Mouse (Mus musculus) ES-CJ7 (cell line): ENCODE results near the gene Fads2.

Experiments used
- DNase-seq: peaks from one replicate; pipeline ENCODE4 v3.0.0; 2011; ENCODE audit warnings: low read depth, low spot score

Fads2 gene

DNA sequence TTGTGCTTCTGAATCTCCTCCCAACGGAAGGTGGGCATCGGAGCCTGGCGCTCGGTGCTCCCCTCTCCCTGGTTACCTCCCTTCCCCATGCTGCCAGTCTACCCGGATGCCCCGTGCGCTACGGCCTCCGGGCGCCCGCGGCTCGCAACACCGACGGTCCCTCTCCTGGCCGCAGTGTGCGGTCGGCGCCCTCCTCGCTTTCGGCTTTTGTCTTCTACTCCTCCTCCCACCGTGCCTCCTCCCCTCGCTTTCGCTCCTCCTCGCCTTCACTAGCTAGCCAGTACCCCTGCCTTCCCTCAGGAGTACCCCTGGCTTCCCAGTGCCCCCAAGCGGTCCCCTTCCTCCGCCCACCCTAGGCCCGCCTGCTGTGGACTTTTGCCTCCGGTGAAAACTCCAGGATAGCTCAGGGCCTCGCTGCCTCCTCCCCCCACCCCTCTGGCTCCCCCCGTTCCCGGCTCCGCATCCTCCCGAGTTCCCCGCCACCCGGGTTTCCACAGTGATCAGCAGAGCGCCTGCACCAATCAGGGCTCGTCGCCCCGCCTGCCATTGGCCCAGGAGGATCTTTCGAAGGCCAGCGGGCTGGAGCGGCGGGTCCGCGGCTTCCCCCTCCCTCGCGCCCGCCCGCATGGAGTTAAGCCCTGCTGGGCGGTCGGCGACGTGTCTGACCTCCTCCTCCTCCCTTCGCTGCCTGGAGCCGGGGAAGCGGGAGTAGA, at the start of gene Fads2:
Gene Fads2, minus strand, starts transcription at position 406 of the 713 bp plus-strand sequence.
- DNase-seq = peak; percentile 87

DNA sequence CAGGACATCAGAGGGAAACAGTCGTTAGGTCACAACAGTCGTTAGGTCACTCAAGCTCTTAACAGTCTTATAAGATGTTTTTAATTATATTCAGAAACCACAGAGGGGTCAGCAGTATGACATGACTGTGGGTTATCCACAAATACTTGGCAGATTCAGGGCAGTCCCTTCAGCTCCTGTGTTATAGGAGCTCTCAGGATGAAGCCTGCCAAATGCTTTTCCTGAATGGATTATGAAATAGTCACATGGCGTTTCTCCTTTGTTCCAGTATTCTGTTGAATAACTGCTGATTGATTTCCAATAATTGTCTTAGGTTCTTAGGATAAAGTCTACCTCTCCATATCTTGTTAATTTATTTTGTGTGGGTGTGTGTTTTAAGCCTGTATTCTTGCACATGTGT, 47.6 kb upstream of the Fads2 start:
- DNase-seq = no peak

DNA sequence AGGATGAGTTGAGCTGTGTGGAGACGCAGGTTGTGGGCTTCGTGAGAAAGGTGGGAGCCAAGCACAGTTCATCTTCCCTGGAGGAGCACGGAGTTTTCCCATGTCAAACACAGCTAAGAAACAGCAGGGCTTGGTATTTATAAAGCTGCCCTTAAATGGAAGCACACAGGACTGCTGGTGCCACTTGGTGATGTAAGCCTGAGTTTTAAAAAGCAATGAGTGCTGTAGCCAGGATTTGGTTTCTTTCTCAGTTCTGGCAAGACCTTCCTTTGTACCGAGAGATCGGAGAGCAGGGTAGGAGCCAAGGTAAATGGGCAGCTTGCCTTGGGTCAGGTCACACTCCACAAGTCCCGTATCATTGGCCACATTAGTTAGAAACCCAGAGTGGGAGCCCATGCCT, 47.0 kb upstream of the Fads2 start:
- no peak for DNase-seq

DNA sequence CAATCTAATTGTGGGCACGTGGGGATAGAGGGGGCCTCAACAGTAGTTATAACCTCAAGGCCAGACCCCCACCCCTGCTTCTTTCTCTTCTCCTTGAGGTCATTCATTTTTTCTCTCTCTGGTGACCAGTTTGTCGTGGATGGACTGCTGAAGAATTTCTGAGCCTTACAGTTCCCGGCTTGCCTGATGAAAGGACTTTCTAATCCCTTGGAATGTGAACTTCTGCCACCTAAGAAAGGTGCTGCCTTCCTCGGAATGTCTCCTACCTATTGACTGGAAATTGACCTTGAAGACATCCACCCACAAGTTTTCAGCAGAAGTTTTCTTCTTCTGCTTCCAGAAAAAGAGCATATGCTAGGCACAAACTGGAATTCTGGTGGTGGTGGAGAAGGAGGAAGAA, 42.9 kb upstream of the Fads2 start:
- DNase-seq = no peak

DNA sequence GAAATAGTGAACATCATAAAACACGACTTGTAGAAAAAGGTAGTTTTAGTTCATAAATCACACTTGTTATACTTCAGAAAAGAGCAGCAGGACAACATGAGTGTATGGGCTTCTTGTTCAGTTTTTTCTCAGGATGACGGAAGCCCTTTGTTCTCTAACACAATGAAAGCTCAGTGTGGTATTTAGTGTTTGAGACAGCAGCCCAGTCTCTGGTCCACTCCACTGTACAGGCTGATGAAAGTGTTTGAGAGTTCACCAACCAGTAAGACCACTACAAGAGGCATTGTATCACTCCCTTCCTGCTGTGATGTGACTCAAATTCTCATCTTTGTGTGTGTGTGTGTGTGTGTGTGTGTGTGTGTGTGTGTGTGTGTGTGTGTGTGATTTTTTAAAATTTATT, 42.1 kb upstream of the Fads2 start:
- peak; percentile 23 for DNase-seq

DNA sequence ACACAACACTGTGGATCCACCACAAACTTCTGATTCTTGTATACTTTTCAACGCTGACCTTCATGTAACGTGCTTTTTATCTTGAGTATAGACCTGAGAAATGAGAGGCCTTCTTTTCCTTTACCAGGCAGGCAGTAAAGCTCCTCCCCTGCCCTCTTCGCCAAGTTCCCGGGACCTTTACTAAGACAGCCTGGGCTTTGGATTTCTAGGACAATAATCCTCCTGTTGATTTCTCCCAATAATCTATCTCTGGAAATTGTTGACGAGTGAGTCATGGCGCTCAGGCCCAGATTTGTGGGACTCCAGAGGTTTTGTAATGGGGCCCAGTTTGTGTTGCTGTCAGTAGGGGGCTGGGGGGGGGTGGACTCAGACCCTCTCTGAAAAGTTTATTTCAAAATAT, 38.2 kb upstream of the Fads2 start:
- no peak for DNase-seq

DNA sequence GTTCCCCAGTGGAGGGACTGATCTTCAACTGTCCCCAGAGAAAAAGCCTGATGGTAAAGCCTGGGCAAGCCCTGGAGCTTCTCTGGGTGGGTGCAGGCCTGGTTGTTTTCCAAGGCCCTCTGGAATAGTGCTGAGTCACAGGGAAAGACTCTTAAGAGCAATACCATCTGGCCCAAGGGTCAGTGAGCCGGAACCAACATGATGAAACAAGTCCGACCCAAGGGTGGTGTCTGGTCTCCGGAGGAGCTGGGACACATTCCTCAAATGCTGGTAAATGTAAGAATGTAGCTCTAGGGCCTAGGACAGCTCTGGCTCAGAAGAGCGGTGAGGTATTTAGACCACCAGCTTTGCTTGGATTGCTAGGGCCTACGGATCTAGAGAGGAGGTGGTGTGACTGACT, 35.9 kb upstream of the Fads2 start:
- DNase-seq = peak; percentile 31

DNA sequence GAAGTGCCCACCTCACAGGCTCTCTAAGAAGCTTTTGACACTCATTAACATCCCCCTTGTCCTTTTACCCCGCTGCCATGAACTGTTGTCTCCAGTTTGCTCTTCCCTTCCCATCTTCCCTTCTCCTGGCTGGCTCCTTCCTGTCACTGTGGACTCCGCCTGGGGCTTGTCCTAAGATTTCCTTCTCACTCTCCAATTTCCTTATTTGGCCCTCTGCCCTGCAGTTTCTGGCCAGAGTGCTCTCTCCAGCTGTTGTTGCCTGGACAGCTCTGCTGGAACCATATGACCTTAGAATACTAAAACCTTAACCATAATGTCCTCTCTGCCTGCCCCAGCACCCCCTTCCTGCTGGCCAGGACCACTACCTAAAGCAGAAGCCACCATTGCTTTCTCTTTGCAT, 33.1 kb upstream of the Fads2 start:
- DNase-seq = no peak

DNA sequence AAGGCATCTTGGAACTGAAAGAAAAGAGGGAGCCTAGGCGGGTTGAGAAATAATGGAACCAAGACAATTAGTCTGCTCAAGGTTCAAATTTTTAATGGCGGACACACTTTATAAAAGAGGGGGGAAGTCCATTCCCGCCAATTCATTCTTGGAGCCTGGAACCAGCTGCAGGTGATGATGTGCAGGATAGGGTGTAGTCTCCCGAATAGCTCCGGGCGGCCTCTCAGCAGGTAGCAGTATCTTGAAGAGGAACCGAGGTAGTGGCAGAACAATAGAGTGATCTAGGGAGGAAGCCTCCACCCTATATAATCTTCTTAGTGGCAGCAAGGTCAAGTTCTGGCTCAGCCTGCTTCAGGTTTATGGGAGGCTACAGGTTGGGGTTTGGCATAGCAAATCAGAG, 28.0 kb upstream of the Fads2 start:
- DNase-seq = peak; percentile 92

DNA sequence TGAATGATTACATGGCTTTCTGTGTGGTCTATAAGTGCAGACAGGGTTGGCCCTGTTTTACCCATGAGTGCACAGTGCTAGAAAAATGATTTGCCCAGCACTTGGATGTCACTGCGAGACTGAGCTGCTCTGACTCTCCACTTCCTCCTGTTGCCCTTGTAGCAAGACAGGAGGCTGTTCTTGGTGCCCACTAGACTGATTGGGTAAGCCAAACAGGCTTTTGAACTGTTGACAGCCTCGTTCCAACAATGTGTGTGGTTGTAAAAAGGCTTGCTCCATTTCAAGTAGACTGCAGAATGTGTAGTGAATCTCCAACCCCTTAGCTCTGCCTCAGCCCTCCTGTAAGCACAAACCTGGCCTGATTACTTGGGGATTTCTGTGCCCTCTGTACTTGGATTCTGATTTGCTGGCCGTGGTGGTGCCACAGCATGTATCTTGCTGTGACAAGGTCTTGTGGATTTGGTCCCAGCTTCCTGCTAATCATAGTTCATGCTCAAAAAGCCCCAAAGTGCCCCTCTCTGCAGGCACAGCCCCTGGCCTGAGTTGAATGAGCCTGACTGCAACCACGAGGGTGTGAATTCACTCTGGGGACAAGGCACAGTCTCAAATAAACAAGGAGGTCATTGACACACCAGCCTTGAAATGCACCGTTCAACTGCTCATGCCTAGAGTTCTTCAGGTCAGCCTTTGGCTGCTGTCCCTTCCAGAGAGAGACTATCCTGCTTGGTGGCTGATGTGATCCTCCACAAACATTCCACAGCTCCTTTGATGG, 25.1 kb upstream of the Fads2 start:
- DNase-seq = no peak

DNA sequence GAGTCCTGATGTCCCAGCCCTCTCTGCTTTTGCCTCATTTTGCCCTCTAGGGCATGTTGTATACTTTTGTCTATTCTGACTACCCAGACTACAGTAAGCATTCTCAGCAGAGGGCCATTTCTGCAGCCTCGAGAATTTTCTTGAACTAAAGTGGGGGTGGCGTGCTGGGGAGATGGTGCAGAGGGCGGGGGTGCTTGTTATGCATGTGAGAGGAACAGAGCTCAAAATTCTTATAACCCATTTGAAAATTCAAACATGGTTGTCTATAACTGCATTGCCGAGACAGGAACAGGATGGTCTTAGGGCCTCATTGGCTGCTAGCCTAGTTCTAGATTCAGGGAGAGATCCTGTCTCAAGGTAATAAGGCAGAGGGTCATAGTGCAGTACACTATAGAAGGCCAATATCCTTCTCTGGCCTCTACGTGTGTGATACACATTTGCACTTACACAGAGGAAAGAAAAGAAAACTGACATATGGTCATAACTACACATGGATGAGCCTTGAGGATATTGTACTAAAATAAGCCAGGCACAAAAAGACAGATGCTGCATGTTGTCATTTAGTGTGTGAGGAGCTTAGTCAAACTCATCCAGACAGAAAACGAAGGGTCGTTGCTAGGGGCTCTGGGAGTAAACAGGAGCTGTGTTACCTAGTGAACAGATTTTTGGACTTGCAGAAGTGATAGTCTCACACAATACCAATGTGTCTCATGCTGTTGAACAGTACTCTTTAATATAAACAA, 22.5 kb upstream of the Fads2 start:
- no peak for DNase-seq

DNA sequence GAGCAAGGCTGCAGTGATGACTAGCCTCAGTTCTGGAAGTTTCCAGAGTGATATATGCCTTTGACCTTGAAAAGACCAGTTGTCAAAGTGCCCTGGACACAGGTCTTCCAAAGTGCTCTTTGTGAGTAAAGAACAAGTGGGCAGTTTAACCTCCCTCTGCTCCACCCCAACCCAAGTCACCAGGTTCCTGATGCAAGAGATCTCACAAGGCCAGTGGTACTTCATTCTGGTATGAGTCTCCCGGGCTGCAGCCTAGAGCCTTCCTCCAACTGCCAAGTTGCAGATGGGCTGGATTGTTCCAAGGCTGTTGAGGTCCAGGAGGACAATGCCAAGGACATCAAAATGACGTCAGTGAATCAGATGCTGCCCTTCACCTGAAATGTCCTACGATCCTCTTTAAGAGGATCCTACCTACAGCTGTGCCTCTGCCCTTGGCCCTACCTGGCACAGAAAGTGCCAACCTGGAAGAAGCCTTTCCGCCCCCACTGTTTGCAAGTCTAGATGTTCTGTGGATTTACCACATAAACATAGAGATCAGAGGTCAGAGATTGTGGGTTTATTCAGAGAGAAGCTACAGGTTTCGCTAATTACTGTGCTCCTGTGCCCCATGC, 20.6 kb upstream of the Fads2 start:
- no peak for DNase-seq

DNA sequence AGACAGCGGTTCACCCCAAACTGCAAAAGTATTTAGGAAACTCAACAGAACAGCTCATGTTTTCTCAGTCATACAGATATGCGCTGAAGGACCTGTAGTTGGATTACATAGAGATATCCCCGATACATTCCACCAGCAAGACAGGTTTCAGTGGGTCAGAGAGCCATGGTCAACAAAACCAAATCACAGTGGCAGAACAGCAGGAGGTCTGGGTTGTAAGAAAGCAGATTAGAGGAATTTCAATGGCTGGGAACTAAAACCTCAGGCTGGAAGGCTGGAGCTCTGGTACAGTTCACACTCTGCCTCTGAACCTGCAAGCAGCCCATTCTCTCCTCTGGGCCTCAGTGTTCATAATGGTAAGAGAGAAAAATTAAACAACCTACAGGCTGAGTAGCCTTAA, 15.1 kb upstream of the Fads2 start:
- no peak for DNase-seq

DNA sequence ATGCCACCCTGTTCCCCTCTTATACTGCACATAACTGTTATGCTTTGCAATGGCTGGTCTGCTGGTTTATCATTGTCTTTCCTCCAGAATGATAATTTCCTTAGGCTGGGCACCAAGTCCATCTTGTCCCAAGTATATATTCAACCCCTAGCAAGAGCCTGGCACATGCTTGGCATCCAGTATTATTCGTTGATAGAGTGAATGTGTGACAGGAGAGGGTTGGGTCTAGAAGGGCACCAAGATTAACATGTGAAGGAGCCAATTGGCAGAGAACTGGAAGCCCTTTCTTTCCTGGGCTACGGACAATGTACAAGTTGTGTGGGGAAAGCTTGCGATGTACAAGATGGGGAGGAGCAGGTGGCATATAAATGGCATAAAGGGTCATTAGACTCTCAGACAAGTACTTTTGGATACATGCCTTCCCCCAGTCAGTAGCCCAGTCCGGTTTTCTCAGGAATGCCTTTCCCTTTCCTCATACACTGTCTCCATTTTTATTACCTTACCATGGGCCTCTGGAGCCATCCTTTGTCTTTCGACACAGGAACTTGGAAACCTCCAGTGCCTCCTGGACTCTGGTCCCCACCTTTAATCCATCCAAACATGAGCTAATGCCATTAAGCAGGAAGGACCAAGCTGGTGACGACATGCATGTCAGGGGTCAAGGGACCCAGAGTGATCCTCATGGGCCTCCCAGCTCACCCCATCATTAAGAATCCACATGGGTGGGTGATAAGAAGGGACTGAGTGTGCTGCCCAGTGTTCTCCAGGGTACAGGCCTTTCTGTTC, 14.0 kb upstream of the Fads2 start:
- DNase-seq = no peak

DNA sequence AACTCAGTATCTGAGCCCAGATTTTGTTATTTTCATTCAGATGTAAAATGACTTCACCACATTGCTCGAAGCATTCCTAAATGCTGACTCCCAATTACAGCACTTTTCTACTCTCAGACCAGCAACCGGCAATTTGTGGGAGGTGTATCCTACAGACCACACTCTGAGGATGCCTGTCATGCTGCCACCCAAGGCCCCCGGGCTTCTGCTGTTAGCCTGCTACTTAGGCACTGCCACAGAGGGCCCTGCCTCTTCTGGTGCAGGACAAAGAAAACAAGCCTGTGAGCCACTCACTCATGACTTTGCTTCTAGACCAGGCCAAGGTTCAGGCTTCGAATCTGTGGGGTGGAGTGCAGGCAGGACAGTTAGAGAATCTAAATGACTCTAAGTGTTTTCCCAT, 11.4 kb upstream of the Fads2 start:
- no peak for DNase-seq

DNA sequence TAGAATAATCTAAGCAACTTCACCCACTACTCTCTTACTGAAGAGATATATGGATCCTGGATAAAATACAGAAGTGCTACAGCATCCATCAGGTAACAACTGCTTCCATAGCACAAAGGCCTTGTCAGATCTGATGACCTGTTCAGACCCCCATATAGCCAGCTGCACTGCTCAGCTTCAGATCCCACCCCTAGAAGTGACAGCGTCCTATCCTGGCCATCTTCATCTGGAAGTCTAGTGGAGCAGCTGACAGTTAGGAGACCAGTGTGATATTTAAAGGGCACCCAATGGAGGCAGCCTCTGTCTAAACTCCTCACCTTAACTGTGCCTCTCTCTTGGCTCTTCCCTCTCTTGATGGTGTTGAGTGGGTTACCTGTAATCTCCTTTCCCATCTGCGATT, 7.1 kb upstream of the Fads2 start:
- DNase-seq = no peak

DNA sequence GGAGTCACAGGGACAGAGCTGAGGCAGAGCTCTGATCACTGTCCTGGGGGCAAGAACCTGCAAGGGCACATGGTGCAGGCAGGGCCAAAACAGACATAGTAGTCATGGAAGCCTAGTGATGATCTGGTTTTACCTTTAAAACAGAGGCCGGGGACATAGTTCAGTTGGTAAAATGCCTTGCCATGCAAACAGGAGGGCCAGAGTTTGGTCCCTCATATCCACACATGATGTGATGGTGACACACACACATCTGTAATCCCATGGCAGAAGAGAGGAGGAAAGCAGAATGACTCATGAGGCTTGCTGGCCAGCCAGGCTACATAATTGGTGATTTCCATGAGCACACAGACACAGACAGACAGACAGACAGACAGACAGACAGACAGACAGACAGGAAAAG, 6.6 kb upstream of the Fads2 start:
- DNase-seq = no peak

DNA sequence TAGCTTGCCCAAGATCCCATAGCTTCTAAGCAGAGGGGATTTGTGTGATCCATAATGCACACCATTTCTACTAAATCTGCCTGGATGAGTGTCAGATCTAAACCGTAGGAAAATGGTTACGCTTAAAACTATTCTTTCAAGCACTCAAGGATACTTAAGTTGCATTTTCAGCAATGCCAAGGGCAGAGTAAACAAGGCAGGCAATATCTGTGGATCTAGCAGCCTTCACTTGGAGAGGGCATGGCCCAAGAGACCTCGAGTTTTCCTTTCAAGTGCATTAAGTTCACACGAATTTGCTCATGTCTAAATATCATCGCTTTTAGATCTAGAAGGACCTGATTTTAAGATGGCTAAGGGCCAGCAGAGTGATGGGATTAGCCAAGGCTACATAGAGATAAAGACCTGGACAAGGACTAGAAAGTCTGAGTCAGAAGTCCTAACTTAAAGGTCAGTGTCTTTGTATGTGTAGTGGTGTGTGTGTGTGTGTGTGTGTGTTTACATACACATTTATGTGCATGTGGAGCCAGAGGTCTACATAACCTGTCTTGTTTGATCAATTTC, 5.6 kb upstream of the Fads2 start:
- DNase-seq = no peak

DNA sequence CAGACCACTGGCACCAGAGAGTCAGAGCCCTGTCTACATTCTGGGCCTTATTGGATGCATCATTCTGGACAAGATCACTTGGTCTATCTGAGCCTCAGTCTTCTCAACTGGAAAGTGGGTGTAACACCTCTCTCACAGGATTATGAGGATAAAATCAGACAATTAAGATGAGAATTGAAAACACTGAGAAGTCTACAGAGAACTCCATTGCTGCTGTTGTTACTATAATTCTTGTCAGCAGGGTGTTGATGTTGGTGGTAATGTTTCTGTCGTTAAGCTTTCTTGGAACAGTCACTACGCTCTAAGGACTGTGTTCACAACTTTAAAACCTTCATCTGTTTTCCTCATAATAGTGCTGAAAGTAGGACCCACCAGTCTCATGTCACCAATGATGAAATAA, 5.1 kb upstream of the Fads2 start:
- DNase-seq = no peak

DNA sequence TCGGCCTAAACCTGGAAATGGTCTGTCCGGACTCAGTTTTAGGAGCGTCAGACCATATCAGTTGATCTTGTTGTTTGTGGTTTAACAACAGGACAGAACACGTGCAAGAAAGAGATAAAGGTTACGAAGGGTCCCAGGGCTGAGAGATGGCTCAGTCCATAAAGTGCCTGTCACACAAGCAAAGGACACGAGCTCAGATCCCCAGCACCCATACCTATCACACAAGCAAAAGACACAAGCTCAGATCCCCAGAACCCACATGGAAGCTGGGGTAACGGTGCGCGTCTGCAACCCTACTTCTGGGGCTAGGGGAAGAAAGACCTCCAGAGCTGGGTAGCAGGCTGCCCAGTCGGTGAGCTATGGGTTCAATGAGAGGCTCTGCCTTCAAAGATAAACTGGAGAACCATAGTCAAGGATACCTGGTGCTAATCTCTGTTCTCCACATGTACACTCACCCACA, 3.5 kb upstream of the Fads2 start:
- no peak for DNase-seq

DNA sequence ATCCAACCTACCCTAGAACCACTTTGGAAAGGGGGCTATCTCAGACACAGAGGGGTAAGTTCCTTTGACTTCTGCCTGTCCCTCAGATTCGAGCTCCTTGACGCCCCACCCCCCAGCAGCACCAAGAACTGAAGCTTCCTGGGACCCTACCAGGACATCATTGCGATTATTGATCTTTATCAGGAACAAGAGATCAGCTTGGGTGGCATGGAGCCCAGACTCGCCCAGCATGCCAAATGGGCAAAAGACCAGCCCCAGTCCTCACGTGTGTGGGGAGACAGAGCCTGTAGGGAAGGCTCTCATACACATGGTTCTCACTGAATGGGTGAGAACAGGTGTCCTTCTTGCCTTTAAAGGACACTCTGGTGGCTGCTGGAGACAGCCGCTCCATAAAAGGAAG, 2.7 kb upstream of the Fads2 start:
- no peak for DNase-seq
